Mouse (Mus musculus) lung, embryonic 14.5 days (tissue): ENCODE measurements around the gene Arhgef12. TPM values are rescaled to one million over a fixed set of nuclear protein-coding genes. Genes with fewer than 3 reads are reported as not detected.

Experiments used
- ATAC-seq: fragments of 200-750 bp; cut with Nextera tagmentation; 2 replicates; pipeline ENCODE4 v1.8.0; 2017; ENCODE audit warnings: mild to moderate bottlenecking, moderate TSS enrichment, moderate library complexity; ENCODE audit not compliant: insufficient read depth
- DNase-seq: peaks from one replicate; pipeline ENCODE4 v3.0.0-alpha.2; 2015
- H3K27ac ChIP-seq: fragments of 300-500 bp; sonication (generic); 2 replicates; pipeline ENCODE4 v1.5.1; 2014; ENCODE audit warnings: low read depth, mild to moderate bottlenecking, moderate library complexity
- H3K27me3 ChIP-seq: fragments of 300-500 bp; sonication (generic); 2 replicates; pipeline ENCODE4 v1.6.1; 2014; ENCODE audit warnings: low read length, control low read depth; ENCODE audit not compliant: insufficient read depth
- H3K36me3 ChIP-seq: fragments of 300-500 bp; sonication (generic); 2 replicates; pipeline ENCODE4 v1.6.1; 2014; ENCODE audit warnings: control low read depth; ENCODE audit not compliant: insufficient read depth
- H3K4me1 ChIP-seq: fragments of 300-500 bp; sonication (generic); 2 replicates; pipeline ENCODE4 v1.6.1; 2014; ENCODE audit warnings: antibody characterized with exemption, control low read depth; ENCODE audit not compliant: insufficient read depth
- H3K4me2 ChIP-seq: fragments of 300-500 bp; sonication (generic); 2 replicates; pipeline ENCODE4 v1.6.1; 2014; ENCODE audit warnings: mild to moderate bottlenecking
- H3K4me3 ChIP-seq: fragments of 300-500 bp; sonication (generic); 2 replicates; pipeline ENCODE4 v1.5.1; 2014; ENCODE audit warnings: low read depth, low read length
- H3K9ac ChIP-seq: fragments of 300-500 bp; sonication (generic); 2 replicates; pipeline ENCODE4 v1.6.1; 2014
- H3K9me3 ChIP-seq: fragments of 300-500 bp; sonication (generic); 2 replicates; pipeline ENCODE4 v1.6.1; 2016; ENCODE audit warnings: low read depth, low read length, control low read depth
- CTCF ChIP-seq: IDR thresholded peaks from 2 replicates; pipeline ENCODE4 v1.5.1; 2016; ENCODE audit warnings: antibody characterized with exemption, low read depth
- WGBS: fragments of 180-500 bp; shearing (Covaris S2); extraction: QIAGEN DNeasy Blood & Tissue Kit; methylation state at CpG from one replicate; pipeline ENCODE4 v1.1.7; 2014; 5-methylcytosine and 5-hydroxymethylcytosine counted together
- polyA plus RNA-seq: library from polyadenylated mRNA; unstranded; fragments of >200 nt; fragmentation: Nextera tagmentation; extraction: Ambion mirVana; gene quantifications from 2 replicates; pipeline ENCODE4 v1.2.1, GENCODE M21; 2014

The Arhgef12 gene
- polyA plus RNA-seq, 1 experiment from 2014 or later = 24.7 TPM

DNA sequence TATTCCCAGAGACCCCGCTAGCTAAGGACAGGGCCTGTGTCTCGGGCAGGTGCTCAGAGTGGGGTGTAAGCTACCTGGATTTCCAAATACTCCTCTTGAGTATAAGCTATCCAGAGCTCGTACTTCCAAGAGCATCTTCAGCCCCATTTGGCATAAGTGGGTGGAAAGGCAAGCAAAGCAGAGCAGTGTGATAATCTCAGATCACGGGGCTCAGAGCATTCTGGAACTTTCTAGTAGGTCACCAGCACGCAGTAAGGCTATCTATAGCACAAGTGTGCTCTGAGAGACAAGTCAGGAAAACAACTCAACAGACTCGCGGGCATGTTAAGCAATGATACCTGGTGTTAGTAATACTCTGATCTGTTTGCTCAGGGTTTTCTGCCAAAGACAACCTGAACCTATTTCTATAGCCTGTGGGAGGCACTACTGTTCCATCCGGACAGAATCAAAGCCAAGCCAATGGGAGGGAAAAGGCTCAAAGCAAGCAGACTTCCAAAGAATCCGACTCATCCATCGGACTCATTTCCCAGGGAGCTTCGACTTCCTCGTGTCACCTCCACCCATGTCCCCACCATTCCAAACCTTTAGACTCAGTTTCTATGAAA, 37.3 kb upstream of the Arhgef12 start:
- no peaks in the 10 kb centered on the region for H3K36me3 ChIP-seq
- H3K9me3 ChIP-seq = no peaks in the 10 kb centered on the region
- 58% methylated on average over 12 of the region's 12 CpGs for WGBS
- H3K9ac ChIP-seq = no peak overlapping the region
- no peaks in the 10 kb centered on the region for H3K4me1 ChIP-seq
- H3K27ac ChIP-seq = no peak overlapping the region
- TF ChIP-seq CTCF = 0 out of 2 replicates have a peak, but pooled peaks have one; percentile 27
- H3K4me3 ChIP-seq = no peak overlapping the region
- H3K27me3 ChIP-seq = no peaks in the 10 kb centered on the region
- H3K4me2 ChIP-seq = no peak overlapping the region
- DNase-seq = peak; percentile 54
- no peak for ATAC-seq

DNA sequence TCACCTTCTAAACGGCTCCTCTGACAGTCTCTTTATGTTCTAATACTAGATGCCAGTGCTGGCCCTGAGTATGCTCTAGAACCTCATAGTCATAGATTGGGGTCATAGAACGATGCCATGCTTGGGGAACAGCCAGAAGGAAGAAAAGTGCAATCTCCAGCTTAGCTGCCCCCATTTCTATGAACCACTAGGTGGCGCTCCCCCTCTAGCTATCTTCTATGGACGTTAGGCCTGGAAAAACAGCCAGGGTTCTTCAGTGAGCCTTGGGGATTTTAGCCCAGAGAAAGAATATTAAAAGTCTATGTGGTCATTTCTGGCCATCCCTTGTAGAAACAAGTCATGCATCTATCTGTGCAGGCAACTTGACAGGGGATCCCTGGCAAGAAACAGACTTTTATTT, 34.8 kb upstream of the Arhgef12 start:
- DNase-seq = peak; percentile 92
- 6% methylated on average over 4 of the region's 4 CpGs for WGBS
- Histone ChIP-seq H3K27ac (no peak overlapping the region), H3K9me3 (no peaks in the 10 kb centered on the region), H3K4me2 (no peak overlapping the region), H3K9ac (no peak overlapping the region), H3K36me3 (no peaks in the 10 kb centered on the region), H3K27me3 (no peaks in the 10 kb centered on the region), H3K4me3 (no peak overlapping the region), H3K4me1 (no peaks in the 10 kb centered on the region)
- TF ChIP-seq CTCF = peak; percentile 95
- 0 out of 2 replicates have a peak, but pooled peaks have one; percentile 14 for ATAC-seq

DNA sequence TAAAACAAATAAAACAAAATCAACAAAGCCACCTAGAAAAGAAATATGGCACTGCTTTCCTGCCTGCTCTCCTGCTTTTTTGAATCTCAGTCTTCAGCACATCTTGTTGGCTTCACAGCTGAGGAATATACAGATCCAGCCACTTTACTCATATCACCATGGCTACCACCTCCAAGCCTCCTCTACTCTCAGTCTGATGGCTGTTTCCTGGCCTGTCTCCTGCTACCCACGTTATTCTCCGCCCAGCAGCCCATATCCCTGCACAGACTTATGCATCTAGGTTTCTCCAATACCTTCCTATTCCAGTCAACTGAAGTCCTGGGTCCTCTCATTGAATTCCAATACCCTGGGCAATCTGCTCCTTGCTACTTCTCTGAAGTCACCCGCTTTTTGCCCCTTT, 26.5 kb upstream of the Arhgef12 start:
- ATAC-seq = no peak

DNA sequence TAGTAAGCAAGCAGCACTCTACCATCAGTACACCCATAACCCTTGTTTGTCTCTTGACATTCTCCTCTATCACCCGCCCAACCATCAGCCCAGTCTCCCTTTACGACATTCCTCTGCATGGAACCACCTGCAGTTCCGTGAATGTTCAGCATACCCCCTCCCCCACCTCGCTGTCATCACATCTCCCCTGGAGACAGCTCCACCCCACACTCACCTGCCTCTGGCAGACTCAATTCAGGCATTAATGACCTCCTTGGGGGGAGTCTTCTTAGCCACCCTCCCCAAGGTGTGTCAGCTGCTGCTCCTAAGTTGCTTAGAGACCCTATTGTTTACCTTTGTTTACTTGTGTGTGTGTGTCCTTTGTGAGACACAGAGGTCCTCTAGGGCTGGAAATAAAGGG, 25.3 kb upstream of the Arhgef12 start:
- Histone ChIP-seq H3K9me3 (no peaks in the 10 kb centered on the region), H3K4me2 (no peak overlapping the region), H3K36me3 (no peaks in the 10 kb centered on the region), H3K9ac (no peak overlapping the region), H3K27ac (no peak overlapping the region), H3K4me1 (no peaks in the 10 kb centered on the region), H3K4me3 (no peak overlapping the region), H3K27me3 (no peaks in the 10 kb centered on the region)
- ATAC-seq (no peak), DNase-seq (no peak)
- no peak for TF ChIP-seq CTCF
- WGBS = 17% methylated on average over 4 of the region's 4 CpGs

More for the DNA sequence above, 26.5 kb upstream of the Arhgef12 start:
- Histone ChIP-seq H3K4me2 (no peak overlapping the region), H3K27ac (no peak overlapping the region), H3K9me3 (no peaks in the 10 kb centered on the region), H3K4me1 (no peaks in the 10 kb centered on the region), H3K4me3 (no peak overlapping the region), H3K27me3 (no peaks in the 10 kb centered on the region), H3K9ac (no peak overlapping the region), H3K36me3 (no peaks in the 10 kb centered on the region)
- no peak for DNase-seq
- no peak for TF ChIP-seq CTCF
- 75% methylated on average over 3 of the region's 3 CpGs for WGBS

DNA sequence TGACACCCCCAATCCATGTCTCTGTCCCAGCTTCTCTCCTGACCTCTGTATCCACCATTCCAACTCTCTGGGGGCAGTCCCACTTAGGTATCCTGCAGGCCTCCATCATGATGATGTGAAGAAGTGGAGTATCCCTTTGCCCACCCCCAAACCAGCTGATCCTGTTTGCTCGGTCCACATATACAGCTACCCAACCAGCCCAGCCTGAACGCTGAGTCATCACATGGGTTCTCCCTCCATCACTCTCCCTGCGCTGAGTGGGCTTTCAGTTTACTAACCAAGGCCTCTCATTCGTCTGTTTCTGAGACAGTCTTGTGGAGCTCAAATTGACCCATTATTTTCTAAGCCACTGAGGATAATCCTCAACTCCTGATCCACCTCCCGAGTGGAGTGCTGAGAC, 24.9 kb upstream of the Arhgef12 start:
- no peaks in the 10 kb centered on the region for H3K9me3 ChIP-seq
- no peaks in the 10 kb centered on the region for H3K4me1 ChIP-seq
- no peak overlapping the region for H3K4me3 ChIP-seq
- DNase-seq = no peak
- H3K4me2 ChIP-seq = no peak overlapping the region
- no peak overlapping the region for H3K9ac ChIP-seq
- no peak overlapping the region for H3K27ac ChIP-seq
- H3K36me3 ChIP-seq = no peaks in the 10 kb centered on the region
- H3K27me3 ChIP-seq = no peaks in the 10 kb centered on the region
- TF ChIP-seq CTCF = no peak
- 0 out of 2 replicates have a peak, but pooled peaks have one; percentile 21 for ATAC-seq
- 61% methylated on average over 5 of the region's 5 CpGs for WGBS

DNA sequence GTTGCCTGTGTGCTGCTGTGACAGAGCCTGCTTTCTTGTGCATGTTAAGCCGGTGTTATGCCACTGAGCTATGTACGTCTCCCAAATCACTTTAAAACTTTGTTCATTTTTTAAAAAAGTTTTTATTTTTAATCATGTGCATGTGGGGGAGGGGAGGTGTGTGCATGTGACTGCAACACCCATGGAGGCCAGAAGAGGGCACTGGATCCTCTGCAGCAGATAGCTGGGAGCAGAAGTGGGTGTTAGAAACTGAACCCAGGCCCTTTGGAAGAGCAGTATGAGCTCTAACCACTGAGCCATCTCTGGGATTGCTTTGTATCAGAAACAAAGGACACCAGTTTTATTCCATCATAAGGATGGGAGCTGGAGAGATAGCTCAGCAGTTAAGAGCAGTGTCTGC, 23.6 kb upstream of the Arhgef12 start:
- H3K9me3 ChIP-seq = no peaks in the 10 kb centered on the region
- peak; percentile 46 for TF ChIP-seq CTCF
- H3K27me3 ChIP-seq = no peaks in the 10 kb centered on the region
- no peaks in the 10 kb centered on the region for H3K4me1 ChIP-seq
- peak; percentile 16 for DNase-seq
- ATAC-seq = no peak
- H3K4me2 ChIP-seq = no peak overlapping the region
- H3K9ac ChIP-seq = no peak overlapping the region
- no peak overlapping the region for H3K4me3 ChIP-seq
- no peak overlapping the region for H3K27ac ChIP-seq
- WGBS = 89% methylated on average over 2 of the region's 2 CpGs
- H3K36me3 ChIP-seq = no peaks in the 10 kb centered on the region

DNA sequence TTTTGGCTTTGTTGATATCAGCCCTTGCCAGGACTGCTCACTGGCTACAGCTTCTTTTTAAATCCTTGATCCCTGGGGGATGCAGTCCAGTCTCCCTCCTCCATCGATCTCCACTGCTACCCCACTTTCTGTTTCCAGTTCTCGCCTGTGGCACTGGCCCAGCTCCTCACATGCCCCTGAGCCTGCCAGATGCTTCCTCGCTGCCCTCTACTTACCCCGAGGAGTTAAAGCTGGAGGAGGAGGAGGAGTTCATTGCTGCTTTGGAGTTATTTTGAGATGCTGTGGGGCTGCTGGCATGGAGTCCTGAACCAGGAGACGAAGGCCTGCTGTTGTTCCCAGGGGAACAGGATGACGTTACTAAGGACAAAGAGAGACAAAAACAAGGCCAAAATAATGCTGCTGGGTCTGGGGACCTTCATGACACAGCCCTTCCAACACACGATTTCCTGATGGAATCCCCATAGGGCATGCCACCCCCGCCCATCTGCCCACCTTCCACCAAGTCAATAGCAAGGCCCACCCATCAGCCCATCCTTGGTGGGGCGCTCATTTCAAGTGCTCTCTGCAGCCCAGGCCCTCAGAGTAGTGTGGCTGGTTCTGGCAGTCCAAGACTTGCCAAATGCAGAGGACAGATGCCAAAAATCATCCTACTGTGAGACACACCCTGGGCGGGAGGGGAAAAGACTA, 20.2 kb upstream of the Arhgef12 start:
- Histone ChIP-seq H3K4me1 (no peaks in the 10 kb centered on the region), H3K4me3 (no peak overlapping the region), H3K36me3 (no peaks in the 10 kb centered on the region), H3K27me3 (no peaks in the 10 kb centered on the region), H3K27ac (no peak overlapping the region), H3K4me2 (no peak overlapping the region), H3K9me3 (no peaks in the 10 kb centered on the region), H3K9ac (no peak overlapping the region)
- 60% methylated on average over 10 of the region's 10 CpGs for WGBS
- DNase-seq (no peak), ATAC-seq (no peak)
- no peak for TF ChIP-seq CTCF
